Mouse (Mus musculus) liver, adult 2 months (tissue): ENCODE measurements around the gene Armc12. TPM values are rescaled to one million over a fixed set of nuclear protein-coding genes. Genes with fewer than 3 reads are reported as not detected.
A peak's percentile ranks its signal among the peaks of the same experiment; 100 is the strongest.
"Not testable (repeated sequence)": the region's sequence is repeated elsewhere in the genome, so short reads cannot be mapped to it uniquely, and the experiment has no call there.

ENCODE experiments used
- DNase-seq: peaks from one replicate; pipeline ENCODE4 v3.0.0-alpha.2; 2011; ENCODE audit warnings: low read depth, low spot score; ENCODE audit errors: extremely low read depth
- H3K27ac ChIP-seq: fragments of 200-500 bp; replicated peaks from 2 replicates; pipeline ENCODE4 v1.5.1; 2012; ENCODE audit warnings: low read depth, mild to moderate bottlenecking, control low read depth, inconsistent platforms, low read length; ENCODE audit not compliant: insufficient read depth
- H3K27me3 ChIP-seq: fragments of 200-500 bp; 2 replicates; pipeline ENCODE4 v1.6.1; 2012; ENCODE audit warnings: mild to moderate bottlenecking, moderate library complexity, low read length, inconsistent platforms; ENCODE audit not compliant: control insufficient read depth, insufficient read depth
- H3K36me3 ChIP-seq: fragments of 200-500 bp; 2 replicates; pipeline ENCODE4 v1.6.1; 2012; ENCODE audit warnings: low read length, inconsistent platforms; ENCODE audit not compliant: control insufficient read depth, insufficient read depth
- H3K4me1 ChIP-seq: fragments of 200-500 bp; 2 replicates; pipeline ENCODE4 v1.6.1; 2011; ENCODE audit warnings: low read length; ENCODE audit not compliant: control insufficient read depth, insufficient read depth
- H3K4me3 ChIP-seq: fragments of 200-500 bp; 2 replicates; pipeline ENCODE4 v1.5.1; 2011; ENCODE audit warnings: low read depth, mild to moderate bottlenecking, control low read depth, low read length, moderate library complexity; ENCODE audit not compliant: insufficient read depth
- H3K79me2 ChIP-seq: fragments of 200-500 bp; 2 replicates; pipeline ENCODE4 v1.6.1; 2012; ENCODE audit warnings: inconsistent platforms, mild to moderate bottlenecking, low read length, moderate library complexity; ENCODE audit not compliant: control insufficient read depth, insufficient read depth
- H3K9ac ChIP-seq: fragments of 200-500 bp; 2 replicates; pipeline ENCODE4 v1.6.1; 2012; ENCODE audit warnings: low read depth, mild to moderate bottlenecking, control low read depth, inconsistent platforms, low read length
- CTCF ChIP-seq: fragments of 200-500 bp; IDR thresholded peaks from 2 replicates; pipeline ENCODE4 v1.5.1; 2011; ENCODE audit warnings: low read depth, low read length, control low read depth
- POLR2A ChIP-seq: fragments of 200-500 bp; IDR thresholded peaks from 2 replicates; pipeline ENCODE4 v1.6.1; 2011; ENCODE audit warnings: low read length, control low read depth; ENCODE audit not compliant: insufficient read depth; ENCODE audit errors: extremely low read depth
- WGBS: fragments of 180-500 bp; shearing (Covaris S2); methylation state at CpG from one replicate; pipeline ENCODE4 v1.1.7; 2018; 5-methylcytosine and 5-hydroxymethylcytosine counted together
- polyA plus RNA-seq: library from polyadenylated mRNA; depleted of rRNA; stranded (reverse); fragments of >200 nt; gene quantifications from 2 replicates; pipeline ENCODE4 v1.2.3, GENCODE M21; 2012
- total RNA-seq: library from RNA; depleted of rRNA; stranded (reverse); fragments of >200 nt; gene quantifications from 2 replicates; pipeline ENCODE4 v1.2.3, GENCODE M21; 2014

Armc12 gene
- total and polyA plus RNA-seq, 2 experiments, result not detected

GRCm38 (mm10) chr17:28548550-28548949 is 17.9 kb downstream of the Armc12 start:
- TF ChIP-seq CTCF (no peak), POLR2A (no peak)

GRCm38 (mm10) chr17:28549111-28549510 is 18.5 kb downstream of the Armc12 start, which contains the start of gene Clpsl2:
Gene Clpsl2, plus strand, starts transcription at chr17:28549411.
- no peak within 1 kb of the TSS for H3K9ac ChIP-seq
- H3K4me1 ChIP-seq, result no peaks in the 10 kb centered on the region
- H3K27me3 ChIP-seq, result no peaks in the 10 kb centered on the region
- no peak within 1 kb of the TSS for H3K4me3 ChIP-seq
- H3K79me2 ChIP-seq, result no peaks in the 10 kb centered on the region
- no peak for DNase-seq
- TF ChIP-seq CTCF, result no peak
- 84% methylated on average over 14 of the region's 14 CpGs for WGBS
- no peak within 1 kb of the TSS for H3K27ac ChIP-seq
- no peaks in the 10 kb centered on the region for H3K36me3 ChIP-seq

More at GRCm38 (mm10) chr17:28548550-28548949, 17.9 kb downstream of the Armc12 start:
- no peak for DNase-seq
- Histone ChIP-seq H3K79me2 (no peaks in the 10 kb centered on the region), H3K4me3 (no peak overlapping the region), H3K36me3 (no peaks in the 10 kb centered on the region), H3K4me1 (no peaks in the 10 kb centered on the region), H3K9ac (no peak overlapping the region), H3K27ac (no peak overlapping the region), H3K27me3 (no peaks in the 10 kb centered on the region)
- whole genome bisulfite sequencing, result 72% methylated on average over 11 of the region's 11 CpGs

GRCm38 (mm10) chr17:28553040-28553793 is 22.6 kb downstream of the Armc12 start:
- WGBS, result 15% methylated on average over 14 of the region's 14 CpGs
- Histone ChIP-seq H3K4me3 (no peak overlapping the region), H3K9ac (no peak overlapping the region), H3K79me2 (no peaks in the 10 kb centered on the region), H3K36me3 (no peaks in the 10 kb centered on the region), H3K4me1 (no peaks in the 10 kb centered on the region), H3K27me3 (no peaks in the 10 kb centered on the region), H3K27ac (no peak overlapping the region)
- DNase-seq, result peak; percentile 40
- TF ChIP-seq CTCF (peak; percentile 98), POLR2A (no peak)

- not testable (repeated sequence) for H3K4me3 ChIP-seq, H3K36me3 ChIP-seq, H3K9ac ChIP-seq, H3K4me1 ChIP-seq, H3K27ac ChIP-seq, H3K79me2 ChIP-seq, DNase-seq, H3K27me3 ChIP-seq
- WGBS, result 97% methylated on average over 4 of the region's 4 CpGs
Measured at GRCm38 (mm10) chr17:28554021-28554420, 23.4 kb downstream of the Armc12 start.

DNA sequence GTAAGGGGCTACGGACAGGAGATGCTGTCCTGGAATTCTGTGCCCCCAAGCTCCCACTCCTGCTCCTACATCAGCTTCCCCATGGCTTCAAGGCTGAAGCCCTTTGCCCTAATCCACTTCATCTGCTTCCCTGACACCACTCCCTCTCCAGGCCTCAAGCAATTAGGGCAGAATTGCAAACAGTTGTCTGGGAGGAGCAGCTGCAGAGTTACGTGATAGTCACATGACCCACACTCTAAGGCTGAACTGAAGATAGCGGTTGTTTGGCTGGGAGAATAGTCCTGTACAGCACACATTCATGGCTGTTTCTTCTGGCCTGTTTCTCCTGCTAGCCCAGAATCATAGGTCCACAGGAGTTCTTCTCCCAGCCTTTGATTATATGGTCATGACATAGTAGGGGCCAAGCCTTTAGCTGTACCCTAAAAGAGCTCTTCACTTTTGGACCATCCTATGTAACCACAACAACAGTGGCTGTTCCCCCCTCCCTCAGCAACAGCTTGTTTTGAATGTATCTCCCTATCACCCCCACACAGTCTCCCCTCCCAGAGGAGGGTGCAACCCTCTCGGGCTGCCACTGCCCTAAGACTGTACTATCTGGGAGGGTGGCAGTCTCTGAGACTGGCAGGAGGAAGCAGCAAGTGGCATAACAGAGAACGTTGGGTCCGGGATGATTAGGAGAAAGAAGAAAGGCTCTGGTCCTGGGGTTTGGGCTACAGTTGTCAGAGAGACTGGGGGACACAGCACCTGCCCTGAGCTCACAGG is 26.2 kb downstream of the Armc12 start:
- no peak overlapping the region for H3K4me3 ChIP-seq
- peak; percentile 31 for DNase-seq
- H3K4me1 ChIP-seq, result 0 out of 2 replicates have a peak, but pooled peaks cover 2% of the 10 kb centered on the region
- TF ChIP-seq POLR2A (no peak), CTCF (no peak)
- H3K36me3 ChIP-seq, result no peaks in the 10 kb centered on the region
- H3K27ac ChIP-seq, result no peak overlapping the region
- 55% methylated on average over 6 of the region's 6 CpGs for WGBS
- no peak overlapping the region for H3K9ac ChIP-seq
- no peaks in the 10 kb centered on the region for H3K79me2 ChIP-seq
- no peaks in the 10 kb centered on the region for H3K27me3 ChIP-seq

- 73% methylated on average over 6 of the region's 6 CpGs for WGBS
- Histone ChIP-seq H3K4me3 (no peak overlapping the region), H3K27me3 (no peaks in the 10 kb centered on the region), H3K4me1 (0 out of 2 replicates have a peak, but pooled peaks cover 3% of the 10 kb centered on the region), H3K79me2 (no peaks in the 10 kb centered on the region), H3K27ac (no peak overlapping the region), H3K9ac (no peak overlapping the region), H3K36me3 (no peaks in the 10 kb centered on the region)
- no peak for DNase-seq
- TF ChIP-seq POLR2A (no peak), CTCF (no peak)
Measured at GRCm38 (mm10) chr17:28557772-28558171, 27.2 kb downstream of the Armc12 start.
